Mouse (Mus musculus): ENCODE data around the gene Vapb.
"Not testable (repeated sequence)": the region's sequence is repeated elsewhere in the genome, so short reads cannot be mapped to it uniquely, and the experiment has no call there.

Gene Vapb

GRCm38 (mm10) chr2:173737222-173737989 is at the start of gene Vapb:
Vapb (plus strand) TSS chr2:173737511.
- in situ Hi-C loops (cut with MboI): no loop called here

GRCm38 (mm10) chr2:173689835-173690234 is 47.5 kb upstream of the Vapb start:
- in situ Hi-C loops (cut with MboI): no loop called here

- in situ Hi-C loops (cut with MboI): no loop called here
Measured at GRCm38 (mm10) chr2:173691748-173692147, 45.6 kb upstream of the Vapb start.

DNA sequence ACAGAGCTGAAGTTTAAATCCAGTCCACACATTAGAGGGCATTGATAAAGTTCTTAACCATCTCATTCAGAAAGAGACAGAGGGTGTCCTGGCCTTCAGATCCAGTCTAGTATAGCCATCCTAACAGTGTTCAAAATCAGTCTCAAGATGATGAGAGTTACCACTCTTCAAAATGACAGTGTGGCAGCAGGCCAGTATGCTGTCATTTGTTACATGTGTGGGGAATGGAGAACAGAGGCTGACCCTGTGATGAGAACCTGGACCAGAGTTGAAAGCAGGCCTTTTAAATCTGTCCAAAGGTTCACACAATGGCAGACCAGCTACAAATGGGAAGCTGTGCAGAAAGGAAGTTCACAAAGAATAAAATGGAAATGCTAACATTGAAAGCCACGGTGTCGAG is 44.6 kb upstream of the Vapb start:
- in situ Hi-C loops (cut with MboI): no loop called here

- in situ Hi-C loops (cut with MboI): no loop called here
Measured at GRCm38 (mm10) chr2:173698850-173699249, 38.5 kb upstream of the Vapb start.

- in situ Hi-C loops (cut with MboI): no loop called here
Measured at GRCm38 (mm10) chr2:173702096-173702866, 35.0 kb upstream of the Vapb start.

GRCm38 (mm10) chr2:173702867-173703237 is 34.5 kb upstream of the Vapb start:
- in situ Hi-C loops (cut with MboI): no loop called here

DNA sequence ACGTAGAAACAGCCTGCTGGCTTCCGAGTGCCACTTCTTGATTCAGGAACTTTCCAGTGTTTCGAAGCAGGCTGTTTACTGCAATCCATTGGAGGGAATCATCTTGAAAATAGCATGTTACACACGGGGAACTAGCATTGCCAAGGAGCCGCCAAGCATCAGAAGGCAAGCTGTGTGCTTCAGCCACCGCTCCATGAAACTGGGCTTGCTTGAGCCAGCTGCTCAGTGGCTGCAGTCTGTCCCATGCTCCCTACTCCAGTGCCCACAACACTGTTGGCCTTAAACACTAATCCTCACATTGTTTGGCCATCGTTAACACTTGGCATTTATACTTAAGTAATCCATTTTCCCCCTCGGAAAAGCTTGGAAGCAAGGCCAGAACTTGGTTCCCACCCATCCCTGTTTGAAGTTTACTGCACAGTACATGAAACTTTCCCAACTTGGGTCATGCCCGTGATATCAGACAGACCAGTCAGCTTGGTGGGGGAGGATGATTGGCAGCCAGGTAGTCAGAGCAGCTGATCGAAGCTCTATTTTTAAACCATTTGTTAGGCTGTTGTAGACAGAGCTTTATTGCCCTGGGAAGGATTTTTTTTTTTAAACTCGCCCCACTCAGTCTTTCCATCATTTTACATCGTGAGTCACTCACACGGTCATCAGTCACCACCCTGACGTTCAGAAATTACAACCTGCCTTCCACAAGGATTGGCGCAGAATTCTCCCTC is 31.3 kb upstream of the Vapb start:
- in situ Hi-C loops (cut with MboI): no loop called here

- in situ Hi-C loops (cut with MboI): not testable (repeated sequence)
Measured at GRCm38 (mm10) chr2:173707626-173708025, 29.7 kb upstream of the Vapb start.

- in situ Hi-C loops (cut with MboI): no loop called here
Measured at GRCm38 (mm10) chr2:173710193-173710592, 27.1 kb upstream of the Vapb start.

DNA sequence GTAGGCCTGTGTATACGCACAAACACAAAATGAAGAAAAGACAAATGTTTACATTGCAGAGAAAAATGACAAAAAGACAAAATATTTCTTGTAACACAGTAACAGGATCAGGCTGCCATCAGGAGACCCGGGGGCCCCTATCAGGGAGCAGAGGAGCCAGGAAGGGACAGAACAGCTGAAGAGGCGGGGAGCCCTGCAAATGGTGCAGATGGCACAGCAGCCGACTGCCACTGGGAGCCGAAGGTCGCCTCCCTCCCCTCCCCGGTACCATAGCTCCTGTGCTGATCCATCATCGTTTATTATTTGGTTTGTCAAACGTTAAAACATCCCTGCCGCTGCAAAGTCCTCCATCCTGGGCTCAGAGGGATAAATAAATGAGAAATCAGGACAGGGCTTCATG is 24.7 kb upstream of the Vapb start:
- in situ Hi-C loops (cut with MboI): no loop called here

DNA sequence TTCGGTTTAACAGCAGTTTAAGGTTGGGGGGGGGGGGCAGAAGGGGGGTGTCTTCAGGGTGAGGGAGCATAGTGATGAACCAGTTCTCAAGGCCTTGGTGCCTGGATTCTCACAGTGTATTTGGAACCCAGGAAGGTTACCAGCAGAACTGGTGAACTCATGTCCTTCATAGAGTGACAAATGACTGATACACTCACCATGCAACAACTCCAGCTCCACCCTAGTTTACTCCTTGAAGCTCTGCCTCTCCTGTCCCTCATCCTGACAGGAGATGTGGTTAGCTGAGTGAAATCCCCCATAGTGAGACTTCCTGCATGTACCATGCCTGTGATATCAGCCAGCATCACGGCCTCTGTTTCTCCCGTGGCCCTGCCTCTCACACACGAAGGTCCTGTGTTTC is 24.1 kb upstream of the Vapb start:
- in situ Hi-C loops (cut with MboI): no loop called here

- in situ Hi-C loops (cut with MboI): no loop called here
Measured at GRCm38 (mm10) chr2:173714620-173715218, 22.6 kb upstream of the Vapb start.

GRCm38 (mm10) chr2:173716966-173717365 is 20.3 kb upstream of the Vapb start:
- in situ Hi-C loops (cut with MboI): no loop called here

GRCm38 (mm10) chr2:173719115-173719514 is 18.2 kb upstream of the Vapb start, which contains the start of gene 1700010B08Rik:
1700010B08Rik (plus strand) TSS chr2:173719415.
- in situ Hi-C loops (cut with MboI): not testable (repeated sequence)

GRCm38 (mm10) chr2:173722251-173722857 is 15.0 kb upstream of the Vapb start:
- in situ Hi-C loops (cut with MboI): no loop called here

DNA sequence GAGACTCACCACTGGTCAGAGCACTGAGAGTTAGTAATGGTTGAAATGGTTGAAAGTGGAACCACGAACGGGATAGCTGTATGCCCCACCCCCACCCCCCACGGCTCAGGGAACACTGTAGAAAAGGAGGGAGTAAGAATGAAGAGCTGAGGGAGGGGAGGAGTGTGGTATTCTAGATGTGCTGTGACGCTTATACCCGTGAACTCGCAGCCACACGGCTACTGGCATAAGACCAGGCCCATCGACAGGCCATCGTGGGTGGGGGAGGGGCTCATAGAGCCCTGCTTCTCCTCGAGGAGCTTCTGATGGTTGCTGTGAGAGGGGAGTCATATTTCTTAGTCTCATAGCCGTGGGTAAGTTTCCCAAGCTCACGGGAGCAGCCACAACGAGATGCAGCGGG is 12.9 kb upstream of the Vapb start:
- in situ Hi-C loops (cut with MboI): no loop called here

DNA sequence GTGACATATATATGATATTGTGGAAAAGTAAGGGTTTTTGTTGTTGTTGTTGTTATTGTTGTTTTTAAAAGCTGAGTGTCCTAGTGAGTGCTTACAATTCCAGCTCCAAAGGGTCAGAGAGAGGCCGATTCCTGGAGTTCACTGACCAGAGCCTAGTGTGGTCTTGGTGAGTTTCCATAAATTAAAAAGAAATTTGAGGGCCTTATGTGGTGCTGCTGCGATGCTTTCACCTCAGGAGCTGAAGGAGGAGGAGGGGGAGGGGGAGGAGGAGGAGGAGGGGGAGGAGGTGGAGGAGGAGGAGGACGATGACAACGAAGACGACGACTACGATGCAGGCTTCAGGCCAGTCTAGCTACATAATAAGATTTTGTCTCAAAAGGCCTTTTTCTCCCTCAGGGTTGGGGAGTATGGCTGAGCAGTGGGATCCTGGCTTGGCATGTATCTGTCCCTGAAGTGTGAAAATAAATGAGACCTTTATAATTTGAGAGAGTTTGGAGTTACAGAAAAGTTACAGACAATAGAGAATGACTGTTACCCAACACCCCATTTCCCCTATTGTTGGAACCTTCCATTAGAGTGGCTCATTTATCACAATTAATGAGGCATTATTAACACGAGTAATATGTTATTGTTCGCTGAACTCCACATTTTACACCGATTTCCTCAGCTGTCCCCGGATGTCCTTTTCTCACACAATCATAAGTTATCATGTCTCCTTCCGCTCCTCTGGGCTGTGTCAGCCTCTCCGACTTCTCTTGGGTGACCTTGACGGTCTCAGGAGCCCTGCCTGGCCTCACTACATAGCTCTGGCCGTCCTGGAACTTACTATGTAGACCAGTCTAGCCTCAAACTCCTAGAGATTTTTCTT is 12.1 kb upstream of the Vapb start:
- in situ Hi-C loops (cut with MboI): no loop called here

GRCm38 (mm10) chr2:173725819-173726218 is 11.5 kb upstream of the Vapb start:
- in situ Hi-C loops (cut with MboI): no loop called here

DNA sequence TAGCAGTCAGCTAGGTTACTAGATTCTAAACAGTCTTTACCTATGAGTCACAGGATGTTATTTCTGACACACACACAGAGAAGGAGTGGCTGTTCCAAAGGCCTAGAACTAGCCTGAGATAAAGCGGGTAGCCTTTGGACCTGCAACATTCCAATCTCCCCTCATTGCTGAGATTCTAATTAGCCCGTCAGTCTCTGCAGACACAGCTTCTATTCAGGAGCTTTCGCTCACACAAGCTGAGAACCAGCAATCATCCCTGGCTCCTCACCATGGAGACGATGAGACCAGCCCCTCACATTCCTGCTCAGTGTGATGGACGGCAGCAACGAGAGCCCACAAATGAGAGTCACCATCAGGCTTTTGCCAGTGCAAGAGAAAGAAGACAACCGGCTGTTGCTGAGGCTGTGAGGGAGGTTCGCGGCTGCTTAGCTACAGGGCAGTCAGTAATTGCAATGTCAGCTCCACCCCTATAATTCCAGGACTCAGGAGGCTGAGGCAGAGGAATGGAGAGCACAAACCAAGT is 6.8 kb upstream of the Vapb start:
- in situ Hi-C loops (cut with MboI): no loop called here

DNA sequence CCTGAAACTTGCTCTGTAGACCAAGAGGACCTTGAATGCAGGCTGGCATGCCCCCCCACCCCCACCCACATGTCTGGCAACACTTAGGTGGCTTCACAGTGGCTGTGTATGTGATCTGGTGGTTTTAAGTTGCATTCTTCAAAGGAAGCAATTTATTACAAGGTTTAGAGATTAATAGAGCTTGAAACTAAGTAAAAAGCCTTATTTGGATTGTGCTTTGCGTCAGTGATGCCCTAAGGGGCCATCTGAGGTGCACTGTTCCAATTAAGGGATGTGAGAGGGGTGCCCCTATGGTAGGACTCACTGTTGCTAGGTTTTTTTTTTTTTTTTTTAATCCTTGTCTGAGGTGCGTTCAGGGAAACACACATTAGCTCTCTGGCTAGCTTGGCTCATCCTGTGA is 2.9 kb upstream of the Vapb start:
- in situ Hi-C loops (cut with MboI): no loop called here
